Mouse (Mus musculus) WW6 (cell line): ENCODE data around the gene Polr2f.

Source experiments
- DNase-seq: peaks from one replicate; pipeline ENCODE4 v3.0.0-alpha.2; 2013; ENCODE audit warnings: low read depth, low spot score

The Polr2f gene

DNA sequence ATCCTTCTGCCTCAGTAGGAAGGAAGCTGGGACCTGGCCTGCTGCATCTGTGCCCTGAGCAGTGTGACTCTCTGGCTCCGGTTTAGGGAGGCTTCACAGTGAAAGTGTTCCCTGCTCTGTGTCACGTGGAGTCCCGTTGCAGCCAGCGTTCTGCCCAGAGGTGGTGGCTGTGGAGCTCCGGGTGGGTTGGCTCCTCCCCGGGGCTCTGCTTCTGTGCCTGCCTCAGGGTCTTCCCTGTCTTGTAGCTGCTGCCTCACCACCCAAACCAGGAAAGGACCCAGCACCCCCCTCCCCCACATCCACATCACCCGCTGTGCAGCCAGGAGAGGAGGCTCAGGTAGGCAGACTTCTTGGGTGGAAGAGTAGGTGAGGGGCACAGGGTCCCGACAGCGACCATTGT, 21.3 kb upstream of the Polr2f start:
- no peak for DNase-seq

DNA sequence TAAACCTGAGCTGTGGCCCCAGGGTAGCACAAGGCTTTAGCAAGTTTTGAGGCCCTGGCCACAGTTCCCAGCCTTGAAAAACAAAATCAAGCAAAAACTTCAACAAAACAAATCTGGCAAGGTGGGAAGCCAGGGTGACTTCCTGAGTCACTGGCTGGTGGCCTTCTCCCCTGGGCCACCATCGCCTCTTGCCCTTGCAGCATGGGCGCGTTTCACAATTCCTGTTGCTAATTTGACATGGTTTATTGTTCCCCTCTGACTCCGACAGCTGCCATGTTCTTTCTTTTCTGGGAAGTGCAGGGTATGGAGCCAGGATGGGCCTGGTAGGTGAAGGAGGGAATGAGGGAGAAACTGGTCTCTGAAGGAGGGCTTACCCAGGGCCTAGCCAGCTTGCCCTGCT, 18.7 kb upstream of the Polr2f start:
- DNase-seq, result no peak

DNA sequence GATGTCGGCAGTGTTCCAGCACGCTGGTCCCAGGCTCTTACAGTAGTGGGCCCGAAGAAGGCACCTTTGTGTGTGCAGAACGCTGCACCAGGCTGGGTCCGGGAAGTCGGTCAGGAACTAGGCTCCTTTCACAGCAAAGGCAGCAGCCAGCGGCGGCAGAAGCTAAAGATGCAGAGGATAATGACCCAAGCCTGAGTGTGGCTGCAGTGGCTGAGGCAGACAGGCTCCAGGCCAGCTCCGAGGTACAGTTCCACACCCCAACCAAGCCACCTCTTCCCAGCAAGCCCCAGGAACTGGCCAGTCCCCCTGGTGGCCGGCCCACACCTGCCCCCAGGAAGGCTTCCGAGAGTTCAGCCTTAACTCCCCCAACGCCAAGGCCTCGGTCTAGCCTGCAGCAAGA, 18.3 kb upstream of the Polr2f start:
- DNase-seq, result no peak

DNA sequence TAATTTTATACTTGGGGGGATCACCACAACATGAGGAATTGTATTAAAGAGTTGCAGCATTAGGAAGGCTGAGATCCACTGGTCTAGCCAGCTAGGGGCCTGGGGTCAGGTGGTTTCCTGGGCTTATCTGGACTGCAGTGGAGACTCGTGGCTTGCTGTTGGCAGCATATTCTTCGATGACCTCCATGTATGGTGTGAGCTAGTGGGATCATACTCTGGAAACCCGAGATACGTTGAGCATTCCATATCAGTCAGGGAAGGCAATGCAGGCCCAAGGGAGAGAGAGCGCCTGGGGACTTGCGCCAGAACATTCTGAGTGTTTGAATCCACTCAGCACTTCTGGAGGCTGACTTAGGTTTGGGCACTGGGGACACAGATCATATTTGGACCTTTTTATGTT, 17.1 kb upstream of the Polr2f start:
- DNase-seq, result no peak

DNA sequence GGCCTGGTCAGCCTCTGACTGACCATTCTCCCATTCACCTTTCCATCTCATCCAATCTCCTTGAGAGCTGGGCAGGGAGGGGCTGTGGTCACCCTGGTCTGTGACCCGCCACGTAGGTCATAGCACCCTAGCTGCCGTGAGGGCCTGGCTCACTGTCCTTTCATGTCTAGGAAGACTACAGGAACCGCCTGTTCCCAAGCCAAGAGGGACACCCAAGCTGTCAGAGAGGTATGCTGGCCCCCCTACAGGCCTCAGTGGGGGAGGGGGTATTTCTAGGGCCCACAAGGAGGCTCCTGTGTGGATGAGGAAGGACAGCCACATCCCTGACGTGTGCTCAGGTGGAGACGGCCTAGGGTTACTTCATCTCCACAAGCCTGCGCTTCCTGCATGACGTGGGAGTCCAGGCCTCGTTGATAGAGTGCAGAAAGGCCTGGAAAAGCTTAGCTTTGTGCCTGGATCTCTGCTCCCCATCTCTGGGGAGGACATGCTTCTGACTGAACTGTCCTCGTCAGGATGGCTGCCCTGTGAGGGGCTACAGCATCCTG, 16.4 kb upstream of the Polr2f start:
- no peak for DNase-seq

DNA sequence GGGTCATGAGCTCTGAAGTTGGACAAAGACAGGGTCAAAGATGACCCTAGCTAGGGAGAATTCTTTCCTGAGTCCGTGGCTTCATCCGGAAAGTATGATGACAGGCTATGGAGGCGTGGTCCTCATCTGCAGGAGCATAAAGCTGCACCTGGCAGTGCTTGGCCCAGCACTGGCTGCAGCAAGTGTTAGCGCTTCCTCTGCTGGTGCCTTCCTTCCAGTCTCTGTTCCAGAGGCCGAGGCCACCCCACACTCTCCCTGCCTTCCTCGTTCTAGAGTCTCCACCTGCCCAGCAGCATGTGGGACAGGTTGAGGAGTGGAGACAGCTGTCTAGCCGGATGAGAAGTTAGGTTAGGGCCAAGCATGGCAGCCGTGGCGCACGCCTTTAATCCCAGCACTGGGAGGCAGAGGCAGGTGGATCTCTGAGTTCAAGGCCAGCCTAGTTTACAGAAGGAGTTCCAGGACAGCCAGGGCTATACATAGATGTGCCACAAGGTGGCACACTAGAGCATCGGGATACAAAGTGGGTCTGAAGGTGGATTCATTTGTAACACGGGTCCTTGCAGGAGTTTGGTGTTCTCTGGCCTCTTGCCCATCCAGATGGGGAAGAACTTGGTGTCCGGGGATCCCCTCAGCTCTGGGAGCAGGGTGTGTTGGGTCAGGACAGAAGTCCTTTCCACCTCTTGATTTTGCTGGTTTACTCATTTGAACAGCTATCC, 14.4 kb upstream of the Polr2f start:
- DNase-seq, result no peak

DNA sequence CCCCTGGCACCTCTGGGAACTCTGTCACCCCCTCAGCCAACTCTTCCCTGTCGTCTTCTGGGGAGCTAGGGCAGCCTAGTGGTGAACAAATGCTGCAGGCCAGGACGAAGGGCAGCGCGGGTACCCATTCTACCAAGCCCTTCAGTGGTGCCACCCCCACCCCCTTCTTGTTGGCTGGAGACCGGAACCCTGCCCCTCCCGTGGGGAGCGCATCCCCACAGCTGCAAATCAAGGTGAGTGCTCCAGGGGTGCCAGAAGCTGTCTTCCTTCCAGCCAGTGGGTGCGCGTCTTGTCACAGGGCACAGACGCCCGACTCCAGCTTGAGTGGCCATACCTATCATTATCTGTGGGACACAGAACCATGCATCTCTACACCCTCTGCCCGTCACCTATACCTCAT, 13.7 kb upstream of the Polr2f start:
- no peak for DNase-seq

DNA sequence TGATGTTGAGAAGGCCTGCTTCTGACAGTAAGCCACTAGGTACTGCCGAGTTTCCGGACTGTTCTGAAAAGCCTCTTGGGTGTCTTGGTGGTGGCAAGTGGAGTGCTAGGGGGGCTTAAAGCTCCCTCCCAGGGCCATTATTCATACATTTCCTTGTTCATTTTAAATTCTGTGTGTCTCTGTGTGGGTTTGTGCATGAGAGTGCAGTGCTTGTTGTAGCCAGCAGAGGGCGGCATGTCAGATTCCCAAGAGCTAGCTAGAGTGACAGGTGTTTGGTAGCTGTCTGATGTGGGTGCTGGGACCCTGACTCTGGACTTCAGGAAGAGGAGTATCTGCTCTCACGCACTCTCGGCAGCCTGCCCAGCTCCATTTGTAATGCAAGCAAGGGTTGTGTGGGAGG, 12.6 kb upstream of the Polr2f start:
- DNase-seq, result no peak

DNA sequence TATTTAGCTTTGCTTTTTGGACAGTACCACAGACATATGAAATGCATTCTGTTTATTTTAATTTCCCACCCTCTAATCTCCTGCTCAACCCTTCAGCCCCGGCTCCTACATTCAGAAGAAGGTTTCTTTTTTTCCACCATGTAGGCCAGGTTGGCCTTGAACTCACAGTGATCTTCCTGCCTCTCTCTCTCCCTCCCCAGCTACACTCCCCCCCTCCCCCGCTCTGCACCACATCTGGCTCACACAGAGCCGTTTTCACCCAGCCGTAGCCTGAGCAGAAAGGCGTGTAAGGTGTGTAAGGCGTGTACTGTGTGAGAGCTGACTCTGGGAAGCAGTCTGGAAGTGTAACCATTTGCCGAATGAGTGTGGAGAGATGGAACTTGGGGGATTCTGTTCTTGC, 11.5 kb upstream of the Polr2f start:
- DNase-seq, result no peak

DNA sequence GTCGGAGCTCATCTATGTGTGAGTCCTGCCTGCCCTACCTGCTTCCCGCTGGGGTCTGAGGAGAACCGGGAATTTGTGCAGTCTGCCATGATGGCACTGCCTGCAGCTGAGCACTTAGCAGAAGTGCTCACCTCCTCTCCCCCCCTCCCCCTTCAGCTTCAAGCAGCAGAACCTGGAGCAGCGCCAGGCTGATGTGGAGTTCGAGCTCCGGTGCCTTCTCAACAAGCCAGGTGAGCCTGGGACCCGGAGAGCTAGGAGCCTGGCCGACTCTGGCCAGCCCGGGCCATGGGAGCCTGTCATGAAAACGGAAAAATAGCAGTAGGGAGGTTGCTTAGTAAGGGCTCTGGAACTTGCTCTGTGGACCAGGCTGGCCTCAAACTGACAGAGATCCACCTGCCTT, 10.0 kb upstream of the Polr2f start:
- DNase-seq, result no peak

DNA sequence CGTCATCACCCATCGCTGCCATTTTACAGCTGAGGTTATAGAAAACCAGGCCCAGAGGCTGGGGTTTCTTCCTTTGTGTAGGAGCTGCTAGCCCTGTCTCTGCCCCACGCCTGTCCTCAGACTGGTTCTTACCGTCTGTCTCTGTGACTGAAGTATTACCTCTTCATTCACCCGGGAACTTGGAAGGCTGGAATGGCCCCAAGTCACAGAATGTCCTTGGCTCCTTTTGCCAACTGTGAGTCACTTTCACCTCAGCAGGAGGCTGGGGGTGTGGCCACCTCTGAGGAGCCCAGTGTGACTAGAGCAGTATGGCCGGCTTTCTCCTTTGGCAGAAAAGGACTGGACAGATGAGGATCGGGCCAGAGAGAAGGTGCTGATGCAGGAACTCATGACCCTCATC, 9.4 kb upstream of the Polr2f start:
- DNase-seq, result no peak

DNA sequence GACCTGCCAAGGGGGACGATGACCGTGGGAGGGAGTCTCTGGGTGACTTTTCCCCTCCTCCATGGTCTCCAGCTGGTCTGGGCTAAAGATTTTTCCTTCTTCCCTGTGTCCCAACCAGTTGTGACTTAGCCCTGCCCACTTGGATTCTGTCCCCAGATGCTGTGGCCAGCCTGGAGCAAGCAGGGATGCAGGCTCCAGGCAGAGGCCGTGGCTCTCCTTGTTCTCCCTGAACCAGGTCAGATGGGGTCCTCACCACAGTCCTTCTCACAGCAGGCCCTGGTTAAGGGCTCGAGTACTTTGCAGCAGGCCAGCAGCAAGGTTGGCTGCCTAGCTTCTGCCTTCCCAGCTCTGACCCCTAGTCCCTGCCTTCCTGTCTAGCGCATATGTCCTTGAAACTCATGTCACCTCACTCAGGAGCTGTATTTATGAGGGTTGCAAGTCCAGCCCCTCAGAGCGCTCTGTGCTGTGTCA, 7.6 kb upstream of the Polr2f start:
- DNase-seq, result no peak

DNA sequence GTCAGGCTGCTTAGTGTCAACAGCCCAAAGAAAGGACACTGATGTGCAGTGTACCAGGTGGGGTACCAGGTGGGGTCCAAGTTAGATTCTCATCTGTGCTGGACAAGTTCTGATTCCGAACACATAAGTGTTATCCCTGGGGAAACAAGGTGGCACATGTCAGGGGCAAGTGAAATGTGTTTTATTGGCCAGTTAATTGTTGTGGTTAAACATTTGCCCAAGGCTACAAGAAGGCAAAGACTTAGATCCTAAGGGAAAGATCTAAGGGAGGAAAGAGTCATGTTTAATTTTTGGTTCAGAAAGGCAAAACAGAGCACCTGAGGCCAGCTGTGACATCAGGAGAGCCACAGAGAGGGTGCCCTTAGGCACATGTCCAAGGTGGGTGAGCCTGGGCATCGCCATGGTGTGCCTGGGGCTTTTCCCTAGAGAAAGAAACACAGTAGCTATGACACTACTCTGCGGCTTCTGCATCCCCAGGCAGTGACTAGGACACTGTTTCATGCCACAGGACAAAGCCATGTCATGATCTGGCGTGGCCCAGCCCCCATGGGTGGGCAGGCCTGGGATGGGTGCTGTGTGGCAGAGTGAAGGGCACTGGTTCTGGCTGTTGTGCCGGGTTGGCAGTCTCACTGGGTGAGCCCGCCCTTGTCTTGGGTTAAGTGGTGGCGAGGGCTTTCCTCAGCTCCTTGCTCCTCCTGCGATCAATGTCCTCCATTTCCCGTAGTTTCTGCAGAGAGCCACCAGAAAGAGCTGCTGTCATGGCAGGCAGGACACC, 6.1 kb upstream of the Polr2f start:
- DNase-seq, result no peak

DNA sequence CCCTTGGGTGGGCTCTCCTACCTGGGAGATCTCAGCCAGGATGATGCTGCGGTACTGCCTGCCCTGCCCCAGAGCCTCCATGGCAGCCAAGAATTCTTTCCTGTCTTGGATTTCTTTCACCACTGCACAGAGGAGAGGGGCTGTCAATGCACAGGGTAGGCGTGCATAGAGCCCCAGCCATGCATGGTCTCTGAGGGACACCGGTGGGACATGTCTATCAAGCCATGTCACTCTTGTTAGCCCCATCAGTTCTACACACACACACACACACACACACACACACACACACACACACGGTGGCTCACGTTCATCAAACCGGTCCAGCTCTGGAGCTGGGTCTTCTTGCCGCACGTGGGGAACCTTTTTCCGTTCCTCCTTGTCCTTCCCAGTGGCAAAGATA, 5.5 kb upstream of the Polr2f start:
- no peak for DNase-seq

DNA sequence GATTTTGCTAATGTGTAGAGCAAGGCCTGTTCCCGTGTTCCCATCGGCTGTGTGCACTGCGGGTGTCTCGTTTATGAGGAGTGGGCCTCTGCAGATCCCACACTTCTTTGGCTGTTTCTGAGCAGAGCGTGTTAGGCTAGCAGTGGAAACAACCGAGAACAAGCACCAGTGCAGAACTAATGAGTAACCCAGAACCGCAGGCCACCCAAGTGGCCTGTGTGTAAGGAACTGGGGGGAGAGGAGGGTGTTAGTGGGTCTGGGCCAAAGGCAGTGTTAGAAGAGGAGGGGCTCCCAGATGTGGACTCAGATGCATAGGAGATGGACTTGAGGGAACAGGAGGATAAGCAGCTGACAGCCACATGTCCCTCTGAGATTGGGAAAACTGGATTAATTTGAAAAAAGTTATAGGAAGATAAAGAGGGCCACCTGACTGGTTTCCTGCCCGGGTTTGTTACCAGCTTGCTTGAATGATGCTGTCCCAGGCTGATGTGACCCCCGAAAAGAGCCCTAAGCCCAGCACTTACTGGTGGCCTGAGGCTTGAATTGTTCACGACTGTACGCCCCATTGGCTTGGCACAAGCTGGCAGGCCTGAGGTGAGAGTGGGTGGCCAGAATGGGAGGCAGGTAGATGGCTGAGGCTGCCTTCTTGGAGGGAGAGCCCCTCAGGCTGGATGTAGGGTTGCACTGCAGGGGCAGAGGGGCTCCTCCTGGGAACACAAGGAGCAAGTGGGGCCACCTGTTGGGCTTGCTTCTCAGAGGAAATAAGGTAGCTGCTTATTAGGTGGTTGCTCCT, 4.8 kb upstream of the Polr2f start:
- DNase-seq, result no peak

DNA sequence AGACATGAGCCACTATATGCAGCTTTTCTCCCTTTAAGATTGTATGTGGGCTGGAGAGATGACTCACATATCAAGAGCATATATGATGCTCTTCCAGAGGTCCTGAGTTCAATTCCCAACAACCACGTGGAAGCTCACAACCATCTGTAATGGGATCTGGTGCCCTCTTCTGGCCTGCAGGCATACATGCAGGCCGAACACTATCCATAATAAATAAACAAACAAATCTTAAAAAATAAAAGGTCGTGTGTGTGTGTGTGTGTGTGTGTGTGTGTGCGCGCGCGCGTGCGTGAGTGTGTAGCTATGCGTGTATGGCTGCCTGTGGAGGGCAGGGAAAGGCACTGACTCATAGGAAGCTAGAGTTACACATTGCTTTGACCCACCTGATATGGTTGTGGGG, 1.2 kb upstream of the Polr2f start:
- no peak for DNase-seq

DNA sequence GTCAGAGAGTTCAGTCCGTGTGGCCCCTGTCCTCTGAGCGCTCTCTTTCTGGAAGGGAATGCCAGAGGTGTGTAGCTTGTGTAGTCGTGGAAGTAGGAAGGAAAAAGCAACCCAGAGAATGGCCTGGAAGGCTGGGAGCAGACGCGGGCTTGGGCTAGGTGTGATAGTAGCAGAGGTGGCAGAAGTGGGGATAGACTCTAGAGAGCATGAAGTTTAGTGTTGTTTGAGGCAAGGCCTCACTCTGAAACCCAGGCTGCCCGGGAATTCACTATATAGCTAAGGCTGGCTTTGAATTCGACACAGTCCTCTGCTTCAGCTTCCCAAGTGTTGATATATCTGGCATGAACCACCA, 733 bp downstream of the Polr2f start:
- DNase-seq, result no peak

DNA sequence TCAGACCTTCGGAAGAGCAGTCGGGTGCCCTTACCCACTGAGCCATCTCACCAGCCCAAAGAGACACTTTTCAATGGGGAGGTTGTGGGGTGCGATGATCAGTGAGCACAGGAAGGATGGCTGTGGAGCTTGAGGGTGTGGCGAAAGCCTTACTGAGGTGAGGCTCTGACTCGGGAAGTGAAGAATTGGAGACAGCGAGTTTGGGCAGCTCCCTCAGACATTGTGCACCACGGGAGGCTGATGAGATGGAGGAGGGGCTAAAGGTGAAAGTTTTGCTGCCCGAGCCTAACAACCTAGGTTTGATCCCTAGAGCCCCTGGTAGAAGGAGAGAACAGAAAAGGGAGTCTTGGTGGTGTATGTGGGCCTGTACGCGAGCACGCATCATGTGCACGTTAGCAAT, 2.5 kb downstream of the Polr2f start:
- DNase-seq, result no peak

DNA sequence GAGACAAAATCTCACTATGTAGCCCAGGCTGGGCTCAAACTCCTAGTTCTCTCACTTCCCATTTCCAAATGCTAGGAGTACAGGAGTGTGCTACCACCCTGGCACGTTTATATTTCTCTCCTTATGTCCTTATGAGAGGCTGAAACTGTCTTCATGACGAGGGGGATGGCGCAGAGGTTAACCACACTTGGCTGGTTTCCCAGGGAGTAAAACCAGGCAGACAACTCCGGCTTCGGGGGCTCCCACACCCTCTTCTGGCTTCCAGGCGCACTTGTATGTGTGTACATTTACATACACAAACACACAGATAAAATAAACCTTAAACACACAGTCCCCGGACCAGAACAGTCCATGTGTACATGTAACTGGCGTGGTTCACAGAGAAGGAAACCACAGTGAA, 3.2 kb downstream of the Polr2f start:
- no peak for DNase-seq

DNA sequence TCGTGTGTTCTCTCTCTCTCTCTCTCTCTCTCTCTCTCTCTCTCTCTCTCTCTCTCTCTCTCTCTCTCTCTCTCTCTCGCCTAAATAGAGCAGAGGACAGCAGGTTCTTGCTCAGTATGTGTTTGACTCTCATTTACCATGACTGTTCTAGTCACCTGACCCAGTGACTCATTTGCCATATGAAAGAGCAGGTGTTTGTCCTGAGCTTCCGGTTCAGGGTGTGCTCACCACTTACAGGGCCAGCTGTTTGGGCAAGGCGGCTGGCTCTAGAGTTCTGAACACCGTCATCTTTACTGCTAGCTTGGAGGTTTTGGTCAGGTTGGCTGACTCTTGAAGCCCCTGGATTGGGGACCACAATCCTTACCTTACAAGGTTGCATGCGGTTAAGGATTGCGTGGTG, 4.7 kb downstream of the Polr2f start:
- no peak for DNase-seq

DNA sequence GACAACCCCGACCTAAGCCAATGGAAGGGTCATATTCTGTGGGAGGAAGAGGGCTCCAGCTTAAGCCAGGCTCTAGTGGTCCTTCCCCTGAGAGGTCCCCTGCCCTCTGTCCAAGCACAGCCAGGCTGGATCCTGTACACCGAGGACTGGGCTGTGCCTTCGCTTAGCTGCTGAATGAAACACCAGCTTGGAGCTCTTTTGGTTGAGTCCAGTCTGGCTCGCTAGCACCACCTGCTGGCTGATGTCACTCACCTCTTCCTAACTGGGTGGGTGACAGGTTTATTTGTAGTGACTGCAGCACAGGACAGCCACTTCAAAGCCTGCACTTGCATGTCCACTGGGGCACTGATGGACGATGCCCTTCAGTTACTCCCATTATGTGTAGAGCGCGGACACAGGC, 7.7 kb downstream of the Polr2f start:
- DNase-seq, result no peak

DNA sequence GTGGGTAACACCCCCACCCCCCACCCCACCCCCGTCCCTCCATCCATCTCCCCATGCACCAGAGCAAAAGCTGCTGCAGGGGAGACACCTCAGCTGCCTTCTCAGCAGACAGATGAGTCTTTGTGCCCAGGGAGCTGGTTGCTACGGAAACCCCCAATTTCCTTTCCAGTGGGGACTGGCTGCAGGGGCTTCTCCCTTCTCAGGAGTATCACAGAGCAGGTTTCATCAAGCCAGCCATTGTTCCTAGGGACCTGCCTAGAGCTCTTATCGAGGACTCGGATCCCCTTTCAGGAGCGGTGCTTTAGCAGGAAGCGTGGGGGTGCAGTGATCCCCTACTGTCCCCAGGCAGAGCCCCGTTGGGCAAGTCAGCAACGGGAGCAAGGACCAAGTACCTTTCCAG, 11.1 kb downstream of the Polr2f start:
- DNase-seq, result no peak
